Mouse (Mus musculus): ENCODE measurements around the gene Mrps15.

DNA sequence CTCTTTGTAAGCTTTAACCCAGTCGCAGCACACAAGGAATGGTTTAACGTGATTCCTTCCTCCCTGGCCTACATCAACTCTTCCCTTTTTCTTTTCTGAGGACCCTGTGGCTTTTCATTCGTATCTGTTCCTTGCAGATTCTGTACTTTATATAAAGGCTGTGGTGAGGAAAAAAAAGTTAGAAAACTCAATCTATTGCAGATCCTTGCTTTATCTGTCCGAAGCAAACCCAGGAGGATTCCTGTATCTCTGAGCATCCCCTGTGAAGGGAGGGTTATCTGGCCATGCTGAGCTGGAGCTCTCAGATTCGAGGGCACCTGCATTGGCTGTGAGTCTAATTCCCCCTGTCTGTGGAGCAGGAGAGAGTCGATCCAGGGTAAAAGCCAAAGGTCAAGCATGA lies 22.1 kb downstream of the Mrps15 start:
- TF ChIP-seq CTCF (IDR thresholded peaks at IDR 0.05; ENCODE audit: low read depth, low read length) (no peak), TAL1 (conservative IDR thresholded peaks at IDR 0.05; ENCODE audit: low read depth, low read length) (no peak), POLR2AphosphoS5 (IDR thresholded peaks at IDR 0.05; ENCODE audit: insufficient replicate concordance, low read depth, low read length) (no peak), GATA1 (IDR thresholded peaks at IDR 0.05; ENCODE audit: borderline replicate concordance, low read length) (no peak), GATA2 (IDR thresholded peaks at IDR 0.05; ENCODE audit: borderline replicate concordance, low read depth, low read length) (no peak)
